Mouse (Mus musculus) spleen, adult 2 months (tissue): ENCODE data around the gene Tor1b.

ENCODE experiments used
- CTCF ChIP-seq: fragments of 200-500 bp; IDR thresholded peaks from 2 replicates; pipeline ENCODE4 v1.5.1; 2011; ENCODE audit warnings: mild to moderate bottlenecking, inconsistent platforms; ENCODE audit not compliant: insufficient read depth, insufficient read length, insufficient replicate concordance; ENCODE audit errors: extremely low read depth
- POLR2A ChIP-seq: fragments of 200-500 bp; IDR thresholded peaks from 2 replicates; pipeline ENCODE4 v1.6.1; 2011; ENCODE audit warnings: low read depth, low read length, inconsistent platforms

GRCm38 (mm10) chr2:30990221-30990620 is 37.5 kb downstream of the Tor1b start:
- TF ChIP-seq CTCF = no peak
- TF ChIP-seq POLR2A = no peak
